Mouse (Mus musculus) gastrocnemius, postnatal 10 days (tissue): ENCODE data around the gene Tmco4. TPM values are rescaled to one million over a fixed set of nuclear protein-coding genes. Genes with fewer than 3 reads are reported as not detected.
A peak's percentile ranks its signal among the peaks of the same experiment; 100 is the strongest.

ENCODE experiments used
- DNase-seq: peaks from one replicate; pipeline ENCODE4 v3.0.0; 2021; ENCODE audit warnings: mixed read lengths
- total RNA-seq, 2 experiments: library from RNA; stranded (reverse); gene quantifications; 2 replicates each; pipeline ENCODE4 v1.2.3; 2021

Gene Tmco4
- total RNA-seq, 2 experiments from 2014 or later = 3.8 to 4.5 TPM

DNA sequence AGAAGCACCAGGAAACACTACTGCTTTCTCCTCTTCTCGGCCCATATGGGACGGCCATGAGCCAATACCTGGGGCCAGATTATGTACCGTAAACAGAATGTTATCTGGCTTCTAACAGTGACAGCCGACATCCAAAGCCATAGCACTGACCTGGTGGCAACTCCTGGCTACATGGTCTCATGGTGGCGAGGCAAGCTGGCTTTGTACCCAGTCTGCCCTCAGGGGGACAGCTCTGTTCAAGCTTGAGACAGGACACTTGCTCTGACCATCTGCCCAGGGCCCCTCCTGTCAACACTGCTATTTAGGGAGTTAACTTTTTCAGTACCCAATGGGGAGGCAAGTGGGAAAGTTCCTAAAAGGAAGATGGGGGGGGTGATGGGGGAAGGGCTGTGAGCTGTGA, 84.6 kb downstream of the Tmco4 start:
- no peak for DNase-seq

DNA sequence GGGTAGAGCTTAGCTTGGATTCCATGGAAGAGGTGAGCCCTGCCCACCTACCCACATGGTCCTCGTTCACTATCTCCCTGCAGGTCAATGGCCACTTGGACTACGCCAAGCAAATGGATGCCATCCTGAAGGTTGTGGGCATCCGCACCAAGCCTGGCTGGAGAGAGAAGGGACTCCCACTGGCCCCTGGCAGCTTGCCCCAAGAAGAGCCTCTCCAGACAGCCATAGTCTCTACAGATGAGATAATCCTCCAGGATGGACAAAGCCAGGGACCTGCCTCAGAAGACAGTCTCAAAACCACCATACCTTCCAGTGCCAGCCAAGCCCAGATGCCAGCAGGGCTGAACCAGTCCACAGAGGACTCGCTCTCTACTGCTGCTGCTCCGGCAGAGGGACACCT, 85.3 kb downstream of the Tmco4 start:
- DNase-seq = no peak

DNA sequence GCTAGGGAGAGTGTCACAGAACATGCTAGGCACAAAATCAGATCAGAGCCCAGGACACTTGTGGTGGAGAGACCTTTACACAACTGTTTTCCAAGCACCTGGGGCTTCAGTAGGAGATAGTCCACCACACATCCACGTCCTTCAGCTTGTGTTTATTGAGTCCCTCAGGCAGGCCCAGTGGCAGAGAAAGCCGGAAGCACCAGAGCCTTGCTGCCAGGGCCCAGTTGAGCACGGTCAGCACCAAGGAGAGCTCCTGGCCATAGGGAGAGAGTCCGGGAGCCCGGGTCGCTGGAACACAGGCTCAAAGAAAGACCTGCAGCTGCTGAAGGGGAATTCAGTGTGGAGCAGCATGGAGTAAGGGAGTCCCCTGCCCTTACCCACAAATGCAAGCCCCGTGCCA, 86.9 kb downstream of the Tmco4 start:
- peak; percentile 63 for DNase-seq

DNA sequence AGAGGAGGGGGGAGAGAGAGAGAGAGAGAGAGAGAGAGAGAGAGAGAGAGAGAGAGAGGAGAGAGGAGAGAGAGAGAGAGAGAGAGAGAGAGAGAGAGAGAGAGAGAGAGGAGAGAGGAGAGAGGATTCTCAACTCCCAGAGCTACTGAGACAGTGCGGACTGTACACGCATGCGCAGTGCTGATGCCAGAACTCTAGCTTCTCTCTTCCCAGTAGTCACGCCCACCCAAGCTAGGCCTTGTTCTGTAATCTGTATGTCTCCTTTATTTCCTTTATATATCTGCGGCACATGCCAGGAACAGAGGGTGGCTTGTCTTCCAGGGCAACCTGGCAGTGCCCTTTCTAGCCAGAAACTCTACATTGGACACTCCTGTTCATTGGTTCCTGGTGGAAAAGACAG, 92.1 kb downstream of the Tmco4 start:
- DNase-seq = no peak

DNA sequence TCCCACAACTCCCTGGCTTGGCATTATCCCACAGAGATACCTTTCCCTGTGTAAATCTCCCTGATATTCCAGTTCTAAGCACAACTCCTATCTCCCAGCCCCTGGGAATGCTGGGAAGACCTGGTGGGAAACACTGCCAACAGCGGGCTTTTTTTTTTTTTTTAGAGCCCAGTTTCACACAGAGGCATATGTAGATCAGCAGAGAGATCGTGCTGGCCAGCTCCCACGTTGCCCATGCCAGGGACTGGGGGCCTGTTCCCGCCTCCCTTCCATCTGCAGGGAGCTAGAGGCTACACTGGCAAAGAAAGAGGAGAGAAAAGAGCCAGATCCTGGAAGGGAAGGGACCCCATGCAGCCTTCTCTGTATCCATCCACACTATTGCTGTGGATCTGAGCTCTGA, 95.6 kb downstream of the Tmco4 start:
- DNase-seq = no peak

DNA sequence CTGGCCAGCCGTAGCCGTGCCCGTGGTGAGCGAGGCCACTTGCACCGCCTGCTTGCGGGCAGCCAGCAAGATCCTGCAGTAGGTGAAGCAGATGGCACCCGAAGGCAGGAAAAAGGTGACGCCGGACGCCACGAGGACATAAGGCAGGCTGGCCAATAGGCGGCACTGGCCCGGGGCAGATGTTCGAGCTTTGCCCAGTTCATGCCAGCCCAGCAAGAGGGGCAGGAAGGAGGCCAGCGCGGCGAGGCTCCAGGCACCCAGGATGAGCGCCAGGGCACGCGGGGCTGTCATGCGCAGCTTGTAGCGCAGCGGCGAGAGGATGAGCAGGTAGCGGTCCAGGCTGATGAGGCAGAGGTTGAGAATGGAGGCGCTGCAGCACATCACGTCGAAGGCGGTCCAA, 101.4 kb downstream of the Tmco4 start:
- DNase-seq = no peak

DNA sequence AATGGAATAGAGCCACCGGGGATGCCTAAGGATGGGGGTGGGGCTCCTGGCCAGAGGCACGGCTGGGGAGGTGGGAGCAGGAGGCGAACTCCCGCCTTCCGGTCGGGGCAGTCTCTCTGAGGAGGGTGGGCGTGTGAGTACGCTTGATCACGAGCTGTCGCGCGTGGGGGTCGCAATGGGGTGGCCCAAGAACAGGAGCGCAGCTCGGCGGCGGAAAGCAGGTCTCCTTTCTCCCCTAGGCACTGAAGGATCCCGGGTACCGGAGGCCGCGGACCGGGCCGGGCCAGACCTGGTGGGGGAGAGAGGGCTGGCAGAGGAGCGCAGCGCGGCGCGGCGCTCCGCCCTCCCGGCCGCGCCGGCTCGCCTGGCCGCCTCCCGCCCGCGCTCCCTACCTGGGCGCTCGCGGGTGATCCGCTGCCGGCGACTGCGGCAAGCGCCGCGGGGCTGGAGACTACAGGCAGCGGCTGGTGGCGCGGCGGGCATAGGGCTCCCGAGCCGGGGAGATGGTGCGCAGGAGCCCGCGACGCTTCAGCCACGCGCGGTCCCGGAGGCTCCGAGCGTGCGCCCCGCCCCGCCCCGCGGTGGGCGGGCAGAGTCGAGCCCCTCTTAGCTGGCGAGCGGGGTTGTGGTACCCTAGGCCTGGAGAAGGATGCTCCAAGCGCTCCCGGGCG, 102.5 kb downstream of the Tmco4 start, which contains the start of gene Htr6:
Gene Htr6 (minus strand): TSS at position 530 of the 671 bp plus-strand sequence.
- no peak for DNase-seq

DNA sequence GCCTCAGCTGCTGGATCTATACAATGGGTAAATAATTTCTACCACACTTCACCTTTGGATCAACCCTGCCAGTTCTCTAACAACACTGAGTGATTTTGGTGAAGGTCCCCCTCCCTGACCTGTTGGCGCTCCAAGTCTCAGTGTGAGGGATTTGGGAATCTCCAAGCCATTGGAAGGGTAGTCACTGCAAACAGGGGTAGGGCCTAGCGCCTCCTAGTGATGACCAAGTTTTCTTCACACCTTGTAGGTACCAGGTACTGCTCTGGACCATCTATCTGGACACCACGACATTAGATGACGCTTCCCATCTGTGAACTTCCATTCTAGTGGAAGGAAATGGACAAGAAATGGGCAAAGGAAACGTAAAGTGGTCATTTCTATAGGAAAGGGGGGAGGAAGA, 103.2 kb downstream of the Tmco4 start:
- no peak for DNase-seq

DNA sequence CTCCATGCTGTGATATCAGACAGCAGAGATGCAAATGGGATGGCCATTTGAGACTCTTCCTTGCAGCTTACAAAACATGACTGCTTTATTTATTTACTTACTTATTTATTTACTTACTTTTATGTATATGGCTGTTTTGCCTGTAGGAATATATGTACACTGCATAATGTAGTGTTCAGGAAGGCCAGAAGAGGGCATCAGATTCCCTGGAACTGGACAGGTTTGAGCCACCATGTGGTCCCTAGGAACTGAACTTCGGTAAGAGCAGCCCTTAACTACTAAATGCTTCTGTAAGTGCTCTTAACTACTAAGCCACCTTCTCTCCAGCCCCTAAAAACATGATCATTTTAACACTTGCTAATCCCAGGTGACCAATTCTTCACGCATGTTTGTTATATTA, 105.6 kb downstream of the Tmco4 start:
- no peak for DNase-seq

DNA sequence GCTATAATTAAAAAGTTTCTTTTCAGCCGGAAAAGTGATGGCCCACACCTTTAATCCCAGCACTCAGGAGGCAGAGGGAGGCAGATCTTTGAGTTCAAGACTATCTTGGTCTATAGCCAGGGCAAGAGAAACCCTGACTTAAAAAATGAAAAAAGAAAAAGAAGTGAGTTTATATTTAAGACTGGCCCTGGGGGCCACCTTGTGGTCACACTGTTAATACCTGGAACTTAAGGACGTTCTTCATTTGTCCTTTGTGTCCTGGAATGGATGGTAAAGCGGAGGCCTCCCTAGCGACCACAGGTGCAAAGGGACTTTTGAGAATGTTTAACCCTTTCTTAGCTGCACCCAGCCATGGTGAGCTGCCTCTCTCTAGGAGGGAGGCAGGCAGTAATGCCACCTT, 106.0 kb downstream of the Tmco4 start:
- DNase-seq = no peak

DNA sequence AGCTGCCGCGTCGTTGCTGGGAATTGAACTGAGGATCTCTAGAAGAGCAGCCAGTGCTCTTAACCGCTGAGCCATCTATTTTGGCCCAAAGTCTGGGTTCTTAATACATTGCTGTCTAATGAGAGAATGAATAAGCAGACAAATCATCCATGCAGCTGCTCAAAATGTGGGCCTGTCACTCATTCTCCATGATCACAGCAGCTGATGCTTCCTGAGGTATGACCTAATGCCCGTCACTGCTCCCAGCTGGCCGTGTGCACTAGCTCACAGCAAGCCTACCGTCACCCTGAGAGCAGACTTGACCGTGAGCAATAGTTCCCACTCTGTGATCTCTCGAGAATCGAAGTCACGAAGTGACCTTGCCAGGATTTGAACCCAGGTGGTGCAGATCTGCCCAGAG, 106.8 kb downstream of the Tmco4 start:
- no peak for DNase-seq

DNA sequence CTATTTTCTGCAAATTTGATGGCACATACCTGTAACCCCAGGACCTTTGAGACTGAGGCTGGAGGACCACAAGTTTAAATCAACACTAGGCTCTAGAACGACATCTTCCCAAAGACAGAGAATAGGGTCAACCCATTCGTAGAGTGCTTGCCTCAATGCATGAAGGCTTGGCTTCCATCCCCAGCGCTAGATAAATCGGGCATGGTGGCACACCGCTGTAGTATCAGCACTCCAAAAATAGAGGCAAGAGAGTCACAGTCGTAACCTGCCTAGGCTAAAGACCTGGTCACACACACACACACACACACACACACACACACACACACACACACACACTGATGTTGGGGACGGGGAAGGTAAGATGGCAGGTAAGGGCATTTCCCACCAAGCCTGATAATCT, 107.6 kb downstream of the Tmco4 start:
- DNase-seq = no peak

DNA sequence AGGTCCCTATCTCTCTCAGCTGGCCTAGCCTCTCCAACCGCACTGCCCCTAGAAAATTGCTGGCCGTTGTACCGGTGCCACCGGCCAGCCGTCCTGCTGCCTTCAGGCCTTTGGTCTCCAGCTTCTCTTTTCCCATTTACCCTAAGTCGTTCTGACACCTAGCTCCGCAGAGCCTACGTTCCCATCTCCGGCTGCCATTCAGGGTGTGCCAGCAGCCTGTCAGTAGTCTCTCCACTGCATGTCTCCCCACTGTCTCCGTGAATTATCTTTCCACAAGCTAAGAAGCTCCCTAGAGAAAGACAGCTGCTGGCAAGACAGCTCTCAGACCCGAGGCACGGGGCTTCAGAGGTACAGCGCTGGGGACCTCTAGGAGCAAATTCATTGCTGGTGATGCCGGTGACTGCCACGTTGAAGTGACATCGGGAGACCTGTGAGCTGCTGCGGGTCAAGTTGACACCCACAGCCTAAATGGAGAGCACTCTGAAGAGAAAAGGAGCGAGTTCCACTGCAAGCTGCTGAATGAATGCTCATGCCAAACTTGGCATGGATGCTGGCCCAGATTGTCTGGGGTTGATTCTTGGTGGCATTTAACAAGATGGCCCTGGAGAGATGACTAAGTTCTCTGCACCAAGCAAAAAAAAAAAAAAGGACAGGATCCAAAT, 108.7 kb downstream of the Tmco4 start:
- no peak for DNase-seq

DNA sequence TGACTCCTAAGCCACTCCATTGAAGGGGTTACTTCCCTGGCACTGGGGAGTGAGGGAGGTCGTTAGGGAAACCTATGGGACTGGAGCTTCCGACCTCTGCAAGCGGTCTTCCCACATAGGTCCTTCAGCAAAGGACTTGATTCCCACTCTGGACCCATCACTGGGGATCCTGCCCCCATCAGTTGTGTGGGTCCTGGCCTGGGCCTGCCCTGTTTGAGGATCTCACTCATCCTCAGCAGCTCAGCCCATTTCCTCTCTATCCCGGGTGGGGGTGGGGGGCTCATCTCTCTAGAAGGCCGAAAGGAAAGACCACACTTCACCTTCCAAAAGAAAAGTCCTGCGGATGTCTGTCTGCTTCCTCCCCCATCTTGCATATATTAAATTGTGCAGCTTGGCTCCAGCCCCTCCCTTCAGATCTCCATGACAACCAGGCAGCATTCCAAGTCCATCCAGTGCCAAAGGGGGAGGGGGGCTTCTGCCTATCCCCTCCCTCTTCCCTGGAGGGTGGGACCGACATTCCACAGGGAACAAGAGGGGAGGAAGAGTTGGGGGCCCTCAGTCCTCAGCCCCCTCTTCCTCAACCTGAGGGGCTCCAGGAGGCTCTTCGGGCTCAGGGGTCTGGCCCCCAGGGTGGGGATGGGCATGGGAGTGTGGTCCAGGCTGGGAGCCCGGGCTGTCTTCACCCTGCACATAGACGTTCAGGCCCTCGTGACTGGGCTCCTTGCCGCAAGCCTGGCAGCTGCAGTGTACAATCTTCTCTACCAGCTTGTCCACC, 110.3 kb downstream of the Tmco4 start:
- DNase-seq = no peak

DNA sequence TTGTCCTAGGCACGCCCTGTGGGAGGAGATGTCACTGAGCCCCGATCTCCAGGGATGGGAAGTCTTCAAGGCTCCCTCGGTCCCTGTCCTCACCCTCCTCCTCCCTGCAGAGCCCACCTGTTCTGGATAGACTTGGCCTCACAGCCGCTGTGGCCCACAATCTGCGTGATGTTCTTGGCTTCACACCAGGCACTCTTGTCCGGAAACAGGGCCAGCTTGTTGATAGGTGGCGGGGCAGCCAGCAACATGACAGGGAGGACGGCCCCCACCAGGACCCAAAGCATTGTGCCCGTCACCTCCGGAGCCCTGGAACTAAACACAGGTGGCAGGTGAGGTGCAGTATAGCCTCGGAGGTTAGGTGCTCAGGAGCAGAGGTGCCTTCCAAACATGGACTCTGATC, 112.6 kb downstream of the Tmco4 start:
- DNase-seq = no peak

DNA sequence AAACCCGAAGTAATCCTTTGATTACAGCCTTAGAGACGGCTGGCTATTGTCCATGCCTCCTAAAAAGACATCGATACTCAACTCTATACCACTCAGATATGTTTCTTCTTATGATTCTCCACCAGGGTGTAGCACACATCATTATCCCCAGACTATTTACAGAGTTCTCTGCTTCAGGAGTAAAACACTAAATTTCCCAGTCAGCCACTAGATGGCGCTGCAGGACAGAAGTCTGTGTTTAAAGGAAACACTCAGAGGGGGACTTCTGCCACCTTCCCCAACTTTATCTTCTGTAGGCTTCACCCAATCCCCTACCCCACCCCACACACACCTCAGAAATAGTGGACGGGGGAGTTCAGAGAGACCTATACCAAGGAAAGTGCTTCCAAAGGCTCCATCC, 113.3 kb downstream of the Tmco4 start:
- DNase-seq = peak; percentile 88

DNA sequence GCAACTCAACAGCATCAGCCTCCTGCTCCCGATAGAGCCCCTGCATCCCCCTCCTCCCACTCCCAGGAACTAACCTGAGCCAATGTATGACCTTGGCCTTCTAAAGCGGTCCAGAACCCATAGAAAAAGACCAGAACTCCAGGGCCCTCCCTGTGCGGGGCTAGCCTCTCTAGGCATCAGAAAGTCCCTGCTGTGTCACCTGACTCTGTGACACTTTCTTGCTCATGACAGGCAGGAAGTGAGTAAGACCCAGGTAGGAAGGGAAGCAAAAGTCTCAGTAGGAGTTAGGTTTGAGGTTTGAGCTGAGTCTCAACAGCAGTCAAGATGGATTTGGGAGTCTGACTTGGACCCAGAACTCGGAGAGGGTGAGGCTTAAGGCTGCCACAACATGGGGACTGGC, 114.3 kb downstream of the Tmco4 start:
- no peak for DNase-seq

DNA sequence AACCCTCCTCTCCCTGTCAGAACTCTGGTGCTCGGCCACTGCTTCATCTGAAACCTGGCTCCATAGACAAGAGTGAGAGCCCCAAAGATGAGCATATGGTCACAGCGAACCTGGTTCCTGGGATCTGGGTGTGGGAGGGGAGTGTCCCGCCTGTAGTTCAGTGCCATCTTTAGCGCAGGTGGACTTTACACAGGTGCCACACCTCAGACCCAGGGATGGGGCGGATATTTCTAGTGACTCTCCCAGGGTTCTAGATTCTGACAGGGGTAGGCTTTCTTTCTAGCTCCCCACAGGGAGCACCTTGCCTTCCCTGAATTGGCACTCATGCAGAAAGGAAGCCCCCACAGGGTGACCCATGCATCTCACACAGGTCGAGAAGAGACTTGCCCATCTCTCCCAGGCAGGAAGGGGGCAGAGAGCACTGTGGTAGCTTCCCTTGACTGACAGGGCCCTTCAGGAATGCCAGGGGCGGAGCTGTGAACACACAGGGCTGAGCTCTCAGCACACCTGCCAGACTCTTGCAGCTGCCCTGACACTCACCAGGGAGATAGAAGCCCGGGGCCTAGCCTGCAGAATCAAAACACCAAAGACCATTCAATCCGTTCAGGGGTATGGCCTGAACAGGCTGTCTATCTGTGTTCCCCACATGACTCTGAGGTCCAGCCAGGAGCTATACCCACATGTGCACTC, 116.4 kb downstream of the Tmco4 start:
- no peak for DNase-seq

DNA sequence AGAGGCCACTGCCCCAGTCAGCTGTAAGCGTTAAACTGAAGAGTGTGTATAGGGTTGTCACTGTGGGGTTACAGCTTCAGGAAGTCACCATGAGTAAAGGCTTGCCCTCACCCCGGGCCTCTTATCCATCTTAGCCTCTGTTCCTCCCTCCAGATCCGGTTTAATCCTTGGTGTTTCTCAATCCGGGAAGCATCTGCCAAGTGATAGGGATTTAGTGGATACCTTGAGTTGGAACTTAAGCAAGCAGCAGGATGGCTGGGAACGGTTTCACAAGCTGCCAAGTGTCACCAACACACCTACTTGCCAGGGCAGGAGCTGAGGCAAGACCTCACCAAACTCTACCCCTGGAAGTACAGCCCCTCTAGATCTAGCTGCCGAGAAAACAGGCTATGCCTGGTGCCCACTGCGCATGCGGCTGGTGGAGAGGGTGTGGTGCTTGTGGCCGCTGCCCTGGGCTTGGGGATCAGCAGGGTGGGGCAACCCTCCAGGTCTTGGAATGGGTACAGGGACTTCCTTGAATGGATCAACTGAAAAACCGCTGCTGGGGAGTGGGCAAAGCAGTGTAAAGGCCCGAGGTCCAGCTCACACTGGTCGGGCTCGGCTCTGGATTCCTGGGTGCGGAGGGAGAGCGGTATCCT, 117.7 kb downstream of the Tmco4 start:
- no peak for DNase-seq

DNA sequence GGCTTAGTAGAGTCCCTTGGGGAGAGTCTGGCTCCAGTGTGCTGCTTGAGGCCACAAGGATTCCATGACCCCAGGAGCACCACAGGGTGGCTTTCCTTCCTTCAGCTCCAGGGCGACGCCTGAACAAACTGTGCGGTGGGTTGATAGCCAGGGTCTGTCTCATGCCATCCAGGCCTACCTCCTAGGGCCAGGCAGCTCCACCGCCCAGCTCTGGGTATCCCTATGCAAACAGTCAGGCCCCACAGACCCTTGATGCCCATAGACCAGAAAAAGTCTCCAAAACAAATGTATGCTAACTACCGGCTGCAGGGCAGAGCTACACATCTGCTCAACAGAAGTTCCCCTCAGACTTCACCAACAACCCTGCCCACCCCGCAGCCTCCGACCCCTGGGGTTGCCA, 118.4 kb downstream of the Tmco4 start:
- DNase-seq = no peak

DNA sequence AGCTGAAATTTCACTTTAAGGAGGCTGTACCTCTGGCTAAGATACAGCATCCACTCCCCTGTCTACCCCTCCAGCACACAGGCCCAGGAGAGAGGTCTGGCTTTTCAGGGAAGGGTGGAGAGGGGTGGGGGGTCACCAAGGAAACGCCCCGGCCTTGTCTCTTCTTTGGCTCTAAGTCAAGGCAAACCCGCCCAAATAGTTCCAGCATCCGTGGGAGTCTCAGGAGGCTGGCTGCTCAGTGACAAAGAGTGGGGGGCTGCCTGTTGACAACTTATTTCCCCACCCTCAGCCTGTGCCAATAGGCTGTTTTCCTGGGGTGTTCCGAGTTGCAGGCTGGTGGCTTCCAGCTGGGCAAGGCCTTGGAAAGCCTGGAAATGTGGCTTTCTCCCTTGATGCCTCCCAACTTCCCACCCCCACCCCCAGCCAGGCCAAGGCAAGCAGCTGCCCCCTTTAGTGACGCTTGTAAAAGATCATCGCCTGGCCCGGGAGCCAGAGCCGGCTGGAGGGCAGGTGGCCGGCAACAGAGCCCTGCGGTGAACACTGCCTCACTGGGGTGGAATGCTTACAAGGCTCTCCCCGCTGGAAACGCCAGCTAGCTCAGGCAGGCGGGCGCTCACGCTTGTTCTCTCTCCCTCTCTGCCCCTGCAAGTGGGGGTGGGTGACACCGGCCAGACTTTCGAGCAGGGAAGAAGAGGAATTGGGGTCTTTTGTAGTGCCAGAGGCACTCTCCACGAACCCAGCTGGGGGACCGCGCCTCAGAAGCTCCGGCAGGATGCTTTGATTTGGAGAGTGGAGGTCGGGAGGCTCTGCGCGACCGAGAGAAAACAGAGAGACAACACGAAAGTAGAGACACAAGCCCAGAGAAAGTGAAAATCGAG, 119.0 kb downstream of the Tmco4 start:
- DNase-seq = peak; percentile 66
